Mouse (Mus musculus) heart, postnatal 0 days (tissue): ENCODE data around the gene Gk2. TPM values are rescaled to one million over a fixed set of nuclear protein-coding genes. Genes with fewer than 3 reads are reported as not detected.

Source experiments
- ATAC-seq: fragments of 200-750 bp; cut with Nextera tagmentation; 2 replicates; pipeline ENCODE4 v1.8.0; 2017; ENCODE audit warnings: low read depth, moderate number of reproducible peaks, moderate library complexity; ENCODE audit not compliant: insufficient read depth
- DNase-seq: peaks from one replicate; pipeline ENCODE4 v3.0.0-alpha.2; 2016; ENCODE audit warnings: low spot score
- H3K27ac ChIP-seq: fragments of 300-500 bp; sonication (generic); 2 replicates; pipeline ENCODE4 v1.5.1; 2014; ENCODE audit warnings: low read depth, mild to moderate bottlenecking
- H3K27me3 ChIP-seq: fragments of 300-500 bp; sonication (generic); 2 replicates; pipeline ENCODE4 v1.6.1; 2014; ENCODE audit warnings: low read length, mixed read lengths; ENCODE audit not compliant: control insufficient read depth, insufficient read depth
- H3K36me3 ChIP-seq: fragments of 300-500 bp; sonication (generic); replicated peaks from 2 replicates; pipeline ENCODE4 v1.6.1; 2014; ENCODE audit warnings: low read length, mixed read lengths; ENCODE audit not compliant: control insufficient read depth, insufficient read depth
- H3K4me1 ChIP-seq: fragments of 300-500 bp; sonication (generic); 2 replicates; pipeline ENCODE4 v1.6.1; 2014; ENCODE audit warnings: antibody characterized with exemption; ENCODE audit not compliant: control insufficient read depth, insufficient read depth
- H3K4me2 ChIP-seq: fragments of 300-500 bp; sonication (generic); 2 replicates; pipeline ENCODE4 v1.6.1; 2014; ENCODE audit warnings: low read depth, mild to moderate bottlenecking, low read length, moderate library complexity
- H3K4me3 ChIP-seq: fragments of 300-500 bp; sonication (generic); 2 replicates; pipeline ENCODE4 v1.5.1; 2014; ENCODE audit warnings: low read depth, low read length
- H3K9ac ChIP-seq: fragments of 300-500 bp; sonication (generic); replicated peaks from 2 replicates; pipeline ENCODE4 v1.6.1; 2014; ENCODE audit warnings: low read depth, low read length, mixed read lengths
- H3K9me3 ChIP-seq: fragments of 300-500 bp; sonication (generic); replicated peaks from 2 replicates; pipeline ENCODE4 v1.6.1; 2016; ENCODE audit warnings: low read length; ENCODE audit not compliant: control insufficient read depth
- CTCF ChIP-seq: IDR thresholded peaks from 2 replicates; pipeline ENCODE4 v1.5.1; 2016; ENCODE audit warnings: antibody characterized with exemption, control low read depth, low read depth
- EP300 ChIP-seq: IDR thresholded peaks from 2 replicates; pipeline ENCODE4 v1.6.1; 2016; ENCODE audit warnings: antibody characterized with exemption, low read depth
- WGBS: fragments of 180-500 bp; shearing (Covaris S2); extraction: QIAGEN DNeasy Blood & Tissue Kit; methylation state at CpG from one replicate; pipeline ENCODE4 v1.1.7; 2014; 5-methylcytosine and 5-hydroxymethylcytosine counted together
- polyA plus RNA-seq: library from polyadenylated mRNA; unstranded; fragments of >200 nt; fragmentation: Nextera tagmentation; extraction: Ambion mirVana; gene quantifications from 2 replicates; pipeline ENCODE4 v1.2.1, GENCODE M21; 2015
- total RNA-seq: library from RNA; depleted of rRNA; stranded (reverse); fragments of >200 nt; gene quantifications from 2 replicates; pipeline ENCODE4 v1.2.3, GENCODE M21; 2014; ENCODE audit warnings: low replicate concordance; rRNA removed

The Gk2 gene
- total and polyA plus RNA-seq, 2 experiments from 2014 or later, result not detected

DNA sequence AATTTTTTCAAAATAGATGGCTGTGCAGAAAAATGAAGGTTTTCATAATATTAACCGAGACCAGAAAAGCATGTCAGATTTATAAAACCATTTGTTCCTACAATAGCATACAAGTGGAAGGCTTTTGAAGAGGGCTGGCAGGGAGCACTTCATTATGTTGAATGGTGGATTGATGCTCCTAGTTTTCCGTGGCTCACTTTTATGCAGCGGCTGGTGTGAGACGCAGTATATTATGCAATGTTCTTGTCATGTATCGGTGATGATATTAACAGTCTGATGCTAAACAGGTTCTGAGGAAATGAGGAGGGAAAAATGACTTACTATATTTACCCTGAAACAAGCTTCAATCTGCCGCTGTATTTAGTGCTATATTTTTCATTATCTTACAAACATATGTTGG, 46.6 kb downstream of the Gk2 start:
- H3K4me2 ChIP-seq, result no peak overlapping the region
- H3K4me3 ChIP-seq, result no peak overlapping the region
- 80% methylated on average over 6 of the region's 6 CpGs for WGBS
- TF ChIP-seq EP300 (no peak), CTCF (no peak)
- H3K27me3 ChIP-seq, result no peaks in the 10 kb centered on the region
- no peaks in the 10 kb centered on the region for H3K4me1 ChIP-seq
- ATAC-seq, result no peak
- H3K9ac ChIP-seq, result no peak overlapping the region
- H3K36me3 ChIP-seq, result no peaks in the 10 kb centered on the region
- no peak overlapping the region for H3K27ac ChIP-seq
- no peaks in the 10 kb centered on the region; the same call in 1 of the 2 replicates for H3K9me3 ChIP-seq
- DNase-seq, result no peak

DNA sequence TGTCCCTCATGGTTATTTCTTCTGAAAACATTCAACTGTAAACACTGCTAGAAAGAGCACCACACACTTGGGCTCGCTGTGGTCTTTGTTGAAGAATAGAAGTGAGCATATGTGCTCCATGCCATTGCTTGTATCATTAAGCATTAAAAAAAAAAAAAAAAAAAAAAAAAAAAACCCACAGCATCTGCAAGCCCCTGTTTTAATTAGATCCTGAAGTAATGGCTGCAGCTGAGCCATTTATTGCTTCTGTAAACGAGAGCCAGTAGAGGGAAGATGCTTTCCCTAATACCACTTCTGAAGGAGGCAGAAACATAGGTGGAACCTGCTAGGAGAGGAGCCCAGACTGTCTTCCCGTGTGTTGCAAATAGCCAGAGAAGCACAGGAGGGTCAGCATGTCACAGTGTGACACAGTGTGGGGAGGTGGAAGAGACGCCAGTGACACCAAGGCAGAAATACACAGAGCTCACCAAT, 47.6 kb downstream of the Gk2 start:
- Histone ChIP-seq H3K4me3 (no peak overlapping the region), H3K9me3 (no peaks in the 10 kb centered on the region; the same call in 1 of the 2 replicates), H3K4me1 (no peaks in the 10 kb centered on the region), H3K36me3 (no peaks in the 10 kb centered on the region), H3K9ac (no peak overlapping the region), H3K27me3 (no peaks in the 10 kb centered on the region), H3K27ac (no peak overlapping the region), H3K4me2 (no peak overlapping the region)
- ATAC-seq, result no peak
- WGBS, result 66% methylated on average over 4 of the region's 4 CpGs
- DNase-seq, result no peak
- no peak for TF ChIP-seq CTCF
- TF ChIP-seq EP300, result no peak

Other genes starting within 250 kb of the Gk2 start
- not detected in 2 replicates for gene Naa11, start 64.6 kb downstream of the Gk2 start, total RNA-seq
- 0.03 and 0.04 TPM in 2 replicates for gene Naa11, start 64.6 kb downstream of the Gk2 start, polyA plus RNA-seq